8 mouse cellular contexts compared by ENCODE assay signal in the genomic region with DNA sequence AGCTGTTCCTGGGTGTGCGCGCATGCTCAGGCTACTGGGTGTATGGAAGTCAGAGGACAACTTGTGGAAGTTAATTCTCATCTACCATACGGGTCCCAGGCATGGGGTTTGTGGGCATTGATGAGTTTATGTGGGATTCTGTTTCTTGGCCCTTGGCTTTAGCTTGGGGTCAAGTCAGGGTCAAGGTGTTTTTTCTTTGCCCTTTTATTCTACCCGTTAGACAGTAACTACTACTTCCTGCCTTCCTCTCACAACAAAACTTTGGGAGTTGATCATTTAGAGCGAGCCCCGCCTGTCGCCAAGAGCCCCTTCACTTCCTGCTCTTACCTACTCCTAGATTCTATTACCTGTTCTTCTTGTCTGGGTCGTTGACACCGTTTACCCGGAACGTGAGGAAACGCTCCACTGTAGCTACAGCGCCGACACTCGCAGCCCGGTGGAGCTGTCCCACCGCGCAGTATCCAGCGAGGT. TPM values are rescaled to one million over a fixed set of nuclear protein-coding genes. Genes with fewer than 3 reads are reported as not detected.
DNase-seq lines count a peak whose midpoint lies in the region; ATAC-seq and TF ChIP-seq lines count a peak whose summit lies in the region.

No protein-coding gene starts in this region.

- peaks cover 4% of the 10 kb centered on the region for H3K4me1 ChIP-seq in liver, adult 2 months (ENCODE audit: control insufficient read depth, insufficient read depth, low read length)
- H3K4me1 ChIP-seq in embryonic facial prominence, embryonic 13.5 days, result peaks cover 13% of the 10 kb centered on the region
- peaks cover 10% of the 10 kb centered on the region for H3K4me1 ChIP-seq in intestine, embryonic 16.5 days (ENCODE audit: control insufficient read depth, insufficient read depth, low read length)
- H3K4me1 ChIP-seq in neural tube, embryonic 14.5 days (ENCODE audit: control insufficient read depth, insufficient read depth, low read length), result peaks cover 8% of the 10 kb centered on the region; the same call in 1 of the 2 replicates

- H3K4me3 ChIP-seq in liver, adult 2 months (ENCODE audit: insufficient read depth, low read depth, low read length), result peak overlapping the region; percentile 4; the same call in 1 of the 2 replicates
- H3K4me3 ChIP-seq in embryonic facial prominence, embryonic 13.5 days, result peak overlapping the region; percentile 40
- H3K4me3 ChIP-seq in intestine, embryonic 16.5 days (ENCODE audit: low read length), result peak overlapping the region; percentile 51
- peak overlapping the region; percentile 34 for H3K4me3 ChIP-seq in neural tube, embryonic 14.5 days (ENCODE audit: low read depth, low read length)

- H3K36me3 ChIP-seq in liver, adult 2 months (ENCODE audit: control insufficient read depth, insufficient read depth, low read length), result no peaks in the 10 kb centered on the region
- H3K36me3 ChIP-seq in embryonic facial prominence, embryonic 13.5 days, result no peaks in the 10 kb centered on the region
- H3K36me3 ChIP-seq in intestine, embryonic 16.5 days (ENCODE audit: control insufficient read depth, insufficient read depth, low read length), result no peaks in the 10 kb centered on the region
- no peaks in the 10 kb centered on the region for H3K36me3 ChIP-seq in neural tube, embryonic 14.5 days (ENCODE audit: control insufficient read depth, insufficient read depth, low read length)

- no peak for TF ChIP-seq CTCF in liver, adult 2 months (IDR thresholded peaks at IDR 0.05; ENCODE audit: low read depth, low read length)

- H3K9ac ChIP-seq in liver, adult 2 months (ENCODE audit: low read depth, low read length), result no peak overlapping the region
- peak overlapping the region; percentile 41; the same call in 1 of the 2 replicates for H3K9ac ChIP-seq in embryonic facial prominence, embryonic 13.5 days
- peak overlapping the region; percentile 59 for H3K9ac ChIP-seq in intestine, embryonic 16.5 days (ENCODE audit: low read depth, low read length)
- peak overlapping the region; percentile 39 for H3K9ac ChIP-seq in neural tube, embryonic 14.5 days (replicated peaks; ENCODE audit: low read depth, low read length)

- 19% methylated on average over 19 of the region's 19 CpGs for WGBS in liver, adult 2 months
- WGBS in embryonic facial prominence, embryonic 13.5 days, result 13% methylated on average over 19 of the region's 19 CpGs
- WGBS in intestine, embryonic 16.5 days, result 13% methylated on average over 19 of the region's 19 CpGs
- 14% methylated on average over 19 of the region's 19 CpGs for WGBS in neural tube, embryonic 14.5 days

- no peaks in the 10 kb centered on the region for H3K9me3 ChIP-seq in embryonic facial prominence, embryonic 13.5 days
- H3K9me3 ChIP-seq in intestine, embryonic 16.5 days (ENCODE audit: control insufficient read depth, low read length), result no peaks in the 10 kb centered on the region
- H3K9me3 ChIP-seq in neural tube, embryonic 14.5 days (ENCODE audit: control insufficient read depth, low read length), result no peaks in the 10 kb centered on the region

- H3K79me2 ChIP-seq in liver, adult 2 months (ENCODE audit: control insufficient read depth, insufficient read depth, low read length), result no peaks in the 10 kb centered on the region

- no peaks in the 10 kb centered on the region for H3K27me3 ChIP-seq in liver, adult 2 months (ENCODE audit: control insufficient read depth, insufficient read depth, low read length)
- H3K27me3 ChIP-seq in embryonic facial prominence, embryonic 13.5 days, result peaks cover 16% of the 10 kb centered on the region
- no peaks in the 10 kb centered on the region for H3K27me3 ChIP-seq in intestine, embryonic 16.5 days (replicated peaks; ENCODE audit: control insufficient read depth, insufficient read depth, low read length)
- H3K27me3 ChIP-seq in neural tube, embryonic 14.5 days (ENCODE audit: control insufficient read depth, insufficient read depth, low read length), result no peaks in the 10 kb centered on the region

- TF ChIP-seq POLR2A in liver, adult 2 months (IDR thresholded peaks at IDR 0.05; ENCODE audit: extremely low read depth, insufficient read depth, low read length), result no peak

- H3K27ac ChIP-seq in liver, adult 2 months (replicated peaks; ENCODE audit: insufficient read depth, low read depth, low read length), result no peak overlapping the region
- H3K27ac ChIP-seq in embryonic facial prominence, embryonic 13.5 days, result no peak overlapping the region
- peak overlapping the region; percentile 23 for H3K27ac ChIP-seq in intestine, embryonic 16.5 days (ENCODE audit: low read length)
- no peak overlapping the region for H3K27ac ChIP-seq in neural tube, embryonic 14.5 days (ENCODE audit: low read depth, low read length)

- no peak for DNase-seq in liver, adult 2 months (ENCODE audit: extremely low read depth, low read depth, low spot score)
- DNase-seq in liver, result no peak
- no peak for DNase-seq in left cerebral cortex, adult 11 months (ENCODE audit: low spot score)
- no peak for DNase-seq in thymus, adult 18-20 months
- DNase-seq in right cerebral cortex, adult 2 months (ENCODE audit: low spot score in 2 of 2), result no peak

- ATAC-seq in embryonic facial prominence, embryonic 13.5 days (ENCODE audit: insufficient number of reproducible peaks, insufficient read depth, low FRiP score, low TSS enrichment, low read depth), result no peak; the same call in 1 of the 2 replicates
- peak; percentile 24 for ATAC-seq in intestine, embryonic 16.5 days
- no peak for ATAC-seq in neural tube, embryonic 14.5 days (ENCODE audit: low read depth)

- H3K4me2 ChIP-seq in embryonic facial prominence, embryonic 13.5 days, result peak overlapping the region; percentile 66
- H3K4me2 ChIP-seq in intestine, embryonic 16.5 days (ENCODE audit: low read depth, low read length), result peak overlapping the region; percentile 88
- peak overlapping the region; percentile 76 for H3K4me2 ChIP-seq in neural tube, embryonic 14.5 days (ENCODE audit: low read depth, low read length)

RNA-seq across cellular contexts. Expression of a gene that starts 0.3 kb away (rescaled TPM):
- not detected in 2 replicates for total RNA-seq in liver, adult 2 months (2014; rRNA removed)
- polyA plus RNA-seq in liver, adult 2 months (2012; rRNA removed), result not detected in 2 replicates
- not detected in 2 replicates for polyA plus RNA-seq in embryonic facial prominence, embryonic 13.5 days (2015; fragmentation: Nextera tagmentation; extraction: Ambion mirVana)
- not detected in 2 replicates for polyA plus RNA-seq in intestine, embryonic 16.5 days (2015; fragmentation: Nextera tagmentation; extraction: Ambion mirVana)
- polyA plus RNA-seq in neural tube, embryonic 14.5 days (2014; fragmentation: Nextera tagmentation; extraction: Ambion mirVana), result not detected in 2 replicates

RNA-seq across cellular contexts. Expression of a gene that starts 26.7 kb away (rescaled TPM):
- total RNA-seq in liver, adult 2 months (2014; rRNA removed), result 27.8 and 34.6 TPM in 2 replicates
- polyA plus RNA-seq in liver, adult 2 months (2012; rRNA removed), result 10.6 and 15.9 TPM in 2 replicates
- 23.9 and 30.7 TPM in 2 replicates for polyA plus RNA-seq in embryonic facial prominence, embryonic 13.5 days (2015; fragmentation: Nextera tagmentation; extraction: Ambion mirVana)
- polyA plus RNA-seq in intestine, embryonic 16.5 days (2015; fragmentation: Nextera tagmentation; extraction: Ambion mirVana), result 14.7 and 17.0 TPM in 2 replicates
- 7.0 and 9.0 TPM in 2 replicates for polyA plus RNA-seq in neural tube, embryonic 14.5 days (2014; fragmentation: Nextera tagmentation; extraction: Ambion mirVana)
